Mouse (Mus musculus): Measurements from ENCODE around the gene Smarca2. TPM values are rescaled to one million over a fixed set of nuclear protein-coding genes. Genes with fewer than 3 reads are reported as not detected.
"Not testable (repeated sequence)": the region's sequence is repeated elsewhere in the genome, so short reads cannot be mapped to it uniquely, and the experiment has no call there.

Smarca2 gene
- polyA plus RNA-seq, 1 experiment from 2014 or later = 99.7 TPM

DNA sequence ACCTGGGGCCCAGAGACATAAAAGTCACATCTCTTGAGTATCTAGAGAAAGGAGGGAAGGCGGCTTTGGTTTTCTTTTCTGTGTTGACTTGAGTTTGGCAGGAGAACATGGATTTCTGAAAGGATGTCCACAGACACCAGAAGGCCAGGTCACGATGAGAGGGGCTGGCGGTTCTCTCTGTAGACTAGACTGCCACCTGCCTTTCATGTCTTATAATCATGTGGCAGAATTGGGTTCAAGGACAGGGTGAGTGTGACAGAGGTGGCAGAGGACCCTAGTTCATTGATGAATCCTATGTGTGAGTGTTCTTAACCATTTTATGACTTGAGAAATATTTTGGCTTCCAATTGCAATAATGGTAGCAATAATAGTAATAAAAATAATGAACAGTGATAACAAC, 56.3 kb downstream of the Smarca2 start:
- no peak for ATAC-seq (ENCODE audit: low FRiP score)
- no peaks in the 10 kb centered on the region for H3K27me3 ChIP-seq (replicated peaks)
- peaks cover 9% of the 10 kb centered on the region; the same call in 1 of the 2 replicates for H3K4me1 ChIP-seq
- H3K27ac ChIP-seq (replicated peaks) = no peak overlapping the region
- H3K9ac ChIP-seq (replicated peaks) = no peak overlapping the region
- no peaks in the 10 kb centered on the region for H3K9me3 ChIP-seq (replicated peaks)
- no peak overlapping the region for H3K4me2 ChIP-seq
- WGBS = 94% methylated on average over 3 of the region's 3 CpGs
- H3K4me3 ChIP-seq (replicated peaks) = no peak overlapping the region
- peaks cover 6% of the 10 kb centered on the region; the same call in 1 of the 2 replicates for H3K36me3 ChIP-seq

DNA sequence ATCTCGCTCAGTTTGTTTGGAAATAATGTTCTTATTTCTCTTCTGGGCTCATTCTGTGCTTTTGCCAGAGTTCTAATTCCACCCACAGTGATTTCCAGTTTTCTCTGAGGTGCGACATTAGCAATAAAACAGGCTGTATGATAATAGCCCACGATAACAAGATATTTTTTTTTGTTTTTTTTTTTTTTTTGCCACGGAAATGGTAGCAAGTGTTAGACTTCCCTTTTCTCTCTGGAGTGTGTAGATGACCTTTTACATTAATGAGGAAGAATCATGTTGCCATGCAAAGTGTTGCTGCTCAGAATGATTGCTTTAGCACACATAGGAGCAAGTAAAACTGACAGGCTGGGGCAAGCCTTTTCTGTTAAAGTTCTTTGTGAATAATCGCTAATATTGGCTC, 61.5 kb downstream of the Smarca2 start:
- no peaks in the 10 kb centered on the region for H3K4me1 ChIP-seq
- H3K27me3 ChIP-seq (replicated peaks) = no peaks in the 10 kb centered on the region
- 75% methylated on average over 5 of the region's 5 CpGs for WGBS
- no peak overlapping the region for H3K4me3 ChIP-seq (replicated peaks)
- H3K27ac ChIP-seq (replicated peaks) = no peak overlapping the region
- no peak overlapping the region for H3K4me2 ChIP-seq
- no peaks in the 10 kb centered on the region for H3K9me3 ChIP-seq (replicated peaks)
- H3K36me3 ChIP-seq = peaks cover 13% of the 10 kb centered on the region
- ATAC-seq (ENCODE audit: low FRiP score) = no peak
- H3K9ac ChIP-seq (replicated peaks) = no peak overlapping the region

DNA sequence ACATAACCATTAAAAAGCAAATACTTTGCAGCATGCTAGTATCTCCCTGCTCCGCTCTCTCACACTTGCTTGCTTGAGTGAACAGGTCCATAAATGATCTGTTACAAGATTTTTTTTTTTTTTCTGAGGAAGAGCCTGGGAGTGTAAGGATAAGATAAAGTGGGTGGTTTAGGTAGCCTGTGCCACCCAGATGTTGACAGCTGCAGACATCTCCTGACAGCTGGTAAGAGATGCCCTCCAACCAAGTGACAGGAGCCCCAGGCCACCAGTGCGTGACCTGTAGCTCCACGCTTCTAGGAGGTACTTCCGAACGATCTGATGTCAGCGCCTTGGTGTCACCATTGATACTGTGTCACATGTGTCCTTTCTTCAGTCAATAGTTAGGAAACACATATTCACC, 65.2 kb downstream of the Smarca2 start:
- Histone ChIP-seq H3K4me1 (no peaks in the 10 kb centered on the region), H3K9ac (replicated peaks) (no peak overlapping the region), H3K4me3 (replicated peaks) (no peak overlapping the region), H3K27ac (replicated peaks) (no peak overlapping the region), H3K36me3 (peaks cover 26% of the 10 kb centered on the region), H3K9me3 (replicated peaks) (no peaks in the 10 kb centered on the region), H3K4me2 (no peak overlapping the region), H3K27me3 (replicated peaks) (no peaks in the 10 kb centered on the region)
- ATAC-seq (ENCODE audit: low FRiP score) = no peak
- 88% methylated on average over 6 of the region's 6 CpGs for WGBS

DNA sequence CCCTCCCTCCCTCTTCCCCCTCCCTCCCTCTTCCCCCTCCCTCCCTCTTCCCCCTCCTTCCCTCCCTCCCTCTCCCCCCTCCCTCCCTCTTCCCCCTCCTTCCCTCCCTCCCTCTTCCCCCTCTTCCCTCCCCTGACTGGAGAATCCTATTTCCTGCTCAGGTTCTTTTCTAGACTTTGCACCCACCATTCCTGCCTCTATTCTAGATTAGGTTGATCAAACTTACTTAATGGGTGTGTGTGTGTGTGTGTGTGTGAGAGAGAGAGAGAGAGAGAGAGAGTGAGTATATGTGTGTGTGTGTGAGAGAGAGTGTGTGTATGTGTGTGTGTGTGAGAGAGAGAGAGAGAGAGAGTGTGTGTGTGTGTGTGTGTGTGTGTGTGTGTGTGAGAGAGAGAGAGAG, 66.6 kb downstream of the Smarca2 start:
- not testable (repeated sequence) for H3K4me1 ChIP-seq; H3K4me2 ChIP-seq; H3K9ac ChIP-seq (replicated peaks)

DNA sequence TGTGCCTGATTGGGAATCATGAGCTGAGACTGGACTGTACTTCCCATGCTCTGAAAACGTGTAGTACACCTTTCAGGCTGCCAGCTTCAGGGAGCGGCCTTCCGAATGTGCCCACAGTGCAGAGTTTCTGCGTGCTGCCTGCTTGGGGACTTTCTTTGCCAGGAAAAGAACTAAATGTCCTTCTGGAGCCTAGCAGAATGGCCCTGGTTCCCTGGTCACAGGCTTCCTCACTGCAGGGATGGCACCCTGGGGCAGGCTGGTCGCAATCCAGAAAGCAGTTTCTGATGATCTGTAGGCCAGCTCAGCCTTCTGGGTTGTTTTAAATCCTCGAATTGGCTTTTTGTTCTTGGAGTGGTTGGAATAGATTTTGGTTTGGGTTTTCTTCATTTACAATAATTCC, 71.1 kb downstream of the Smarca2 start:
- no peak overlapping the region for H3K9ac ChIP-seq (replicated peaks)
- ATAC-seq (ENCODE audit: low FRiP score) = no peak
- H3K36me3 ChIP-seq = peaks cover 21% of the 10 kb centered on the region
- no peak overlapping the region for H3K4me3 ChIP-seq (replicated peaks)
- no peak overlapping the region for H3K4me2 ChIP-seq
- H3K9me3 ChIP-seq (replicated peaks) = no peaks in the 10 kb centered on the region
- WGBS = 37% methylated on average over 6 of the region's 6 CpGs
- H3K4me1 ChIP-seq = peaks cover 25% of the 10 kb centered on the region
- no peak overlapping the region; the same call in 1 of the 2 replicates for H3K27ac ChIP-seq (replicated peaks)
- no peaks in the 10 kb centered on the region for H3K27me3 ChIP-seq (replicated peaks)

More for the DNA sequence above, 66.6 kb downstream of the Smarca2 start:
- not testable (repeated sequence) for H3K27me3 ChIP-seq (replicated peaks); H3K9me3 ChIP-seq (replicated peaks); H3K27ac ChIP-seq (replicated peaks); H3K4me3 ChIP-seq (replicated peaks); ATAC-seq (ENCODE audit: low FRiP score)
- H3K36me3 ChIP-seq = peaks cover 28% of the 10 kb centered on the region

DNA sequence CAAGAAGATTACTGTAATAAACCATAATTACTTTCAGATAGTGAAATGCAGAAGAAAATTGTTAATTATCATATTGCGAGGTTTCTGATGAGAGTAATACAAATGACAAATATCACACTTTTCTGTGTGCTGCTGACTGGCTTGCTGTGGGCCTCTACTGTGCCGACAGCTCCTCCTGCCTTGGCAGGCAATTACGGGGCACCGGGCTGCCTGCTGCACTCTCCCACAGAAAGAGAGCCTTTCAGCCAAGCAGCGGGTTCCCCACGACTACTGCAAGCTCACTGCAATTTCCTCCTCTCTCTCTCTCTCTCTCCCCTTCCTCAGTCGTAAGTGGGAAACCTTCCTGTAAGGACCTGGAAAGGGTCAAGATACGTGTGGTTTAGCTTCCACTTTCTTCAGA, 73.7 kb downstream of the Smarca2 start:
- Histone ChIP-seq H3K4me3 (replicated peaks) (no peak overlapping the region), H3K9ac (replicated peaks) (no peak overlapping the region), H3K27me3 (replicated peaks) (no peaks in the 10 kb centered on the region), H3K27ac (replicated peaks) (peak overlapping the region; percentile 63; the same call in 1 of the 2 replicates), H3K9me3 (replicated peaks) (no peaks in the 10 kb centered on the region), H3K4me2 (no peak overlapping the region), H3K4me1 (peaks cover 25% of the 10 kb centered on the region), H3K36me3 (peaks cover 27% of the 10 kb centered on the region)
- ATAC-seq (ENCODE audit: low FRiP score) = 0 out of 2 replicates have a peak, but pooled peaks have one; percentile 43
- 18% methylated on average over 8 of the region's 8 CpGs for WGBS

DNA sequence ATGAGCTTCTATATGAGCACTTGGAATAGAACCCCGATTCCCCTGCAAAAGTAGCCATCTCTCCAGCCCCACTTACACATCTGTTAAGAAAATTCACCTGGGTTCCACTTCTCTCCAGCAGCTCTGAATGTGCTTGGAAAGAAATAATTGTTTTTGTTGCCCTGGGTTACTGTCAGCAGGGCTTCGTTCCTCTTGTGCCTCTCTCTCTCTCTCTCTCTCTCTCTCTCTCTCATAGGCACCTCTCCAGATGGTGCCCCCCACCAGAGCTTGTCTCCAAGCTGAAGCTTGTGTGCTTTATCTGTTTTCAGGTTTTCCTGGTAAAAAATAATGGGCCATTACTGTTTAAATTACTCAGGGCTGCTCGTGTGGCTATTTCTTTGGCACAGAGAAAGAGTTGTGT, 74.8 kb downstream of the Smarca2 start:
- peak; percentile 65; the same call in 1 of the 2 replicates for ATAC-seq (ENCODE audit: low FRiP score)
- no peak overlapping the region for H3K4me2 ChIP-seq
- H3K4me1 ChIP-seq = peaks cover 25% of the 10 kb centered on the region
- H3K27me3 ChIP-seq (replicated peaks) = no peaks in the 10 kb centered on the region
- 31% methylated on average over 3 of the region's 3 CpGs for WGBS
- H3K9me3 ChIP-seq (replicated peaks) = no peaks in the 10 kb centered on the region
- no peak overlapping the region for H3K4me3 ChIP-seq (replicated peaks)
- peaks cover 28% of the 10 kb centered on the region for H3K36me3 ChIP-seq
- no peak overlapping the region for H3K9ac ChIP-seq (replicated peaks)
- H3K27ac ChIP-seq (replicated peaks) = peak overlapping the region; percentile 28

DNA sequence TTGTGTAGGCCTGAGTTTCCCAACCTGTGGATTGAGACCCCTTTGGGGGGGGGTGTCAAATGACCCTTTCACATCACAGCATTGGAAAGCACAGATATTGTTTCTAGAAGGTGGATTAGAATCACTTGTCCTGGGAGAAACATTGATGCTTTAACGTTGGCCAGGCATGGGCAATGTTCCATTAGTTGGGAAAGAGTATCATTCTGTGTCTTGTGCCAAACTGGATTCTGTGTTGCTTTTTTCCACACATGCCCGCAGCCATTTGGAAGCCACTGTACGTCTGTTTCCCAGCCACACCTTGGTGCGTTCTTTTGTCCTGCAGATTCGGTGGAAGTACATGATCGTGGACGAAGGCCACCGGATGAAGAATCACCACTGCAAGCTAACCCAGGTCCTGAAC, 76.7 kb downstream of the Smarca2 start:
- Histone ChIP-seq H3K4me1 (peaks cover 22% of the 10 kb centered on the region), H3K4me3 (replicated peaks) (no peak overlapping the region), H3K9ac (replicated peaks) (no peak overlapping the region), H3K9me3 (replicated peaks) (no peaks in the 10 kb centered on the region), H3K27ac (replicated peaks) (no peak overlapping the region), H3K27me3 (replicated peaks) (no peaks in the 10 kb centered on the region), H3K36me3 (peaks cover 35% of the 10 kb centered on the region), H3K4me2 (no peak overlapping the region)
- no peak for ATAC-seq (ENCODE audit: low FRiP score)
- 96% methylated on average over 8 of the region's 8 CpGs for WGBS

DNA sequence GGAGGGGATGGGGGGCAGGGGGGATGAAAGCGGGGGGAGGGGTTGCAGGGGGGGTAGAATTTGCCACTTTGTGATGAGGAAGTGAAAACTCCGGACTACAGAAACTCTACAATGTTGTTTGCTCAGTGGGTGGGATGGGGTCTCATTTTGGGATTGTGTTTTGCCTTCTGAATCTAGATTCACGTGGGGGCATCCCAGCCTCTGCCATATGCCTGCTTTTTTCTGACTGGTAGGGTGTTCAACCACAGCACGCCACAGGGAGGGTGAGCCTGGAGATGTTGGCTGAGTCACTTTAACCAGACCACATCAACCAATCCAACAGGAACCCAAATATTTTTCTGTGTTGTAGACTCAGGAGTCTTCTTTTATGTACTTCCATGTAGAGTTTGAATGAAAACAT, 77.3 kb downstream of the Smarca2 start:
- no peak overlapping the region for H3K4me2 ChIP-seq
- no peaks in the 10 kb centered on the region for H3K9me3 ChIP-seq (replicated peaks)
- ATAC-seq (ENCODE audit: low FRiP score) = no peak

DNA sequence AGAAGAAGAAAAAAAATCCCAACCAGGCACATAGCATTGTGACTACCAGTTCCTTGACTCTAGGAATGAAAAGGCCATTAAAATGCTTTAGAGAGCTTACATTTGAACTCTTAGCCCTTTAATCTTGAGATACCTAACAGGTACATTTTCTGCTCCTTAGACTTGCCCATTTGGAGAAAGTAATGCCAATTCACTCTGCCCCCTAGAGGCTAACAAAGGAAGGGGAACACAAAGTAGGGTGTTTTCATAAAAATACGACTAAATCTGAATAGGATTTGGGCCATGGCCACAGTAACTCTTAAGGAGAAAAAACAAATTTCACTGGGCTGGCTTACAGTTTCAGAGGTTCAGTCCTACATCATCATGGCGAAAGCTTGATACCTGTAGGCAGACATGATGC, 77.9 kb downstream of the Smarca2 start:
- ATAC-seq (ENCODE audit: low FRiP score) = no peak
- 94% methylated on average over 2 of the region's 2 CpGs for WGBS

More for the DNA sequence above, 77.3 kb downstream of the Smarca2 start:
- Histone ChIP-seq H3K4me3 (replicated peaks) (no peak overlapping the region), H3K36me3 (peaks cover 36% of the 10 kb centered on the region), H3K27me3 (replicated peaks) (no peaks in the 10 kb centered on the region), H3K27ac (replicated peaks) (no peak overlapping the region), H3K9ac (replicated peaks) (no peak overlapping the region), H3K4me1 (peaks cover 20% of the 10 kb centered on the region)
- 90% methylated on average over 4 of the region's 4 CpGs for WGBS

DNA sequence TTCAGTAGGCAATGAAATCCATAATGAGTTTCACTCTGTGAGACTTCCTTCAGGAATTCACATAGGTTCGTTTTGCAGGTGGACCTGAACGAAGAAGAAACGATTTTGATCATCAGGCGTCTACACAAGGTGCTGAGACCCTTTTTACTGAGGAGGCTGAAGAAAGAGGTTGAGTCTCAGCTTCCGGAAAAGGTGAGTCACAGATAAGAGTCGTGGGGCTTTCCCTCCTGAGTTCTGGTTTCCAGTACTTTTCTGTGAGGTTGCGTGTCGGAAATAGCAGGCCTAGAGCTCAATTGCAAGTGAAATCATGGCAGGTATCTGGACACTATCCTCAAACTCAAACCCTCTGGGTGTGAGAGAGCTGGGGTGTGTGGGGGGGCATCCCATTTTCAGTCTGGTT, 78.9 kb downstream of the Smarca2 start:
- H3K9me3 ChIP-seq (replicated peaks) = no peaks in the 10 kb centered on the region
- H3K4me3 ChIP-seq (replicated peaks) = no peak overlapping the region
- peaks cover 45% of the 10 kb centered on the region for H3K36me3 ChIP-seq
- ATAC-seq (ENCODE audit: low FRiP score) = no peak
- H3K27ac ChIP-seq (replicated peaks) = no peak overlapping the region
- H3K27me3 ChIP-seq (replicated peaks) = no peaks in the 10 kb centered on the region
- no peak overlapping the region for H3K4me2 ChIP-seq
- no peak overlapping the region for H3K9ac ChIP-seq (replicated peaks)
- 93% methylated on average over 8 of the region's 8 CpGs for WGBS
- H3K4me1 ChIP-seq = peaks cover 13% of the 10 kb centered on the region

More for the DNA sequence above, 77.9 kb downstream of the Smarca2 start:
- H3K4me2 ChIP-seq = no peak overlapping the region
- H3K9me3 ChIP-seq (replicated peaks) = no peaks in the 10 kb centered on the region
- peaks cover 40% of the 10 kb centered on the region for H3K36me3 ChIP-seq
- H3K4me3 ChIP-seq (replicated peaks) = no peak overlapping the region
- H3K9ac ChIP-seq (replicated peaks) = no peak overlapping the region
- H3K4me1 ChIP-seq = peaks cover 17% of the 10 kb centered on the region
- H3K27me3 ChIP-seq (replicated peaks) = no peaks in the 10 kb centered on the region
- H3K27ac ChIP-seq (replicated peaks) = no peak overlapping the region

DNA sequence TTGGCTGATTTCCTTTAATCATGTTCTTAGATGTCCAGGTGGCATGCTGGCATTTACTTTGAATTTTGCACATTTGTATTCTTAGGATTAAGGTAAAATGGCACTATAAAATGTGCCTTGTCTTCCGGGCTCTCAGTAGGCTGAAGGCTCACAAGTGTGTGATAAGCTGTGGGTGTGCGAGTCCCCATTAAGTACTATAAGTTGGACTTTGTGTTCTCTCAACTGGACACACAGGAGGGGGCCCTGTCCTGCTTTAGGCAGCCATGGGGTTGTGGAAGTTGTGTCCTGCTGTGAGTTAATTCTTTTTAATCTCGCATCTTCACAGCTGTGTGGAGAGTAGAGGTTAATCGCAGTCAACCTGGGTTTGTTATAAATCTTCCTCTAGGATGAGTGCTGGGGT, 85.7 kb downstream of the Smarca2 start:
- H3K27ac ChIP-seq (replicated peaks) = no peak overlapping the region
- no peak; the same call in 1 of the 2 replicates for ATAC-seq (ENCODE audit: low FRiP score)

DNA sequence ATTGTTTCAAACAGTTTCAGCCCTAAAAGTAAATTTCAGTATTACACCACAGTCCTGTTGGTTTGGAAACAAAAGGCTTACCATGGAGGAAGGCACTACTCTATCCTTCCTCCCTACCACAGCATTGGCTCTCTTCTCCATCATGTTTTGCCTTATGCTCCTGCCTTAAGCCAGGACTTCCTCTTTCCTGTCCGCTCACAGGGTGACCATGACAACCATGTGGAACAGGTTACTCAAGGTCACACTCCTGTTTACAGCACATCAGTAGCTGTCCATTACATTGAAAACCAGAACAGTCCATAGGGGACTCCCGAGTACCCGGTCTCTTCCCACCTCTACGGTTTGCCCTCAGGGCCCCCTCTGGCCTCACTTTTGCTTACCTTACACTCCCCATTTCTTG, 92.3 kb downstream of the Smarca2 start:
- no peaks in the 10 kb centered on the region for H3K4me1 ChIP-seq
- no peak for ATAC-seq (ENCODE audit: low FRiP score)
- WGBS = 81% methylated on average over 4 of the region's 4 CpGs
- no peaks in the 10 kb centered on the region for H3K27me3 ChIP-seq (replicated peaks)
- H3K9me3 ChIP-seq (replicated peaks) = no peaks in the 10 kb centered on the region
- no peak overlapping the region for H3K27ac ChIP-seq (replicated peaks)
- no peak overlapping the region for H3K9ac ChIP-seq (replicated peaks)
- H3K36me3 ChIP-seq = peaks cover 72% of the 10 kb centered on the region
- H3K4me2 ChIP-seq = no peak overlapping the region
- no peak overlapping the region for H3K4me3 ChIP-seq (replicated peaks)

More for the DNA sequence above, 85.7 kb downstream of the Smarca2 start:
- WGBS = 46% methylated on average over 4 of the region's 4 CpGs
- Histone ChIP-seq H3K27me3 (replicated peaks) (no peaks in the 10 kb centered on the region), H3K9ac (replicated peaks) (no peak overlapping the region), H3K4me1 (no peaks in the 10 kb centered on the region), H3K9me3 (replicated peaks) (no peaks in the 10 kb centered on the region), H3K36me3 (peaks cover 43% of the 10 kb centered on the region), H3K4me3 (replicated peaks) (no peak overlapping the region), H3K4me2 (no peak overlapping the region)

Measured in neural tube, embryonic 15.5 days (tissue).